Mouse (Mus musculus) right cerebral cortex, postnatal 36 days (tissue): ENCODE results near the gene Fgfr1op2.
A peak's percentile ranks its signal among the peaks of the same experiment; 100 is the strongest.
"Not testable (repeated sequence)": the region's sequence is repeated elsewhere in the genome, so short reads cannot be mapped to it uniquely, and the experiment has no call there.

Source experiments
- DNase-seq, 2 experiments: peaks; one replicate each; pipeline ENCODE4 v3.0.0; 2022; ENCODE audit warnings: low spot score in 2 of 2, mixed read lengths in 1 of 2

Fgfr1op2 gene

GRCm38 (mm10) chr6:146576903-146577302 lies at the start of gene Fgfr1op2:
Fgfr1op2 (plus strand) TSS chr6:146577203.
- DNase-seq, result no peak

- DNase-seq, result no peak
Measured at GRCm38 (mm10) chr6:146527537-146527936, 49.5 kb upstream of the Fgfr1op2 start.

- DNase-seq, result no peak
Measured at GRCm38 (mm10) chr6:146530363-146530762, 46.6 kb upstream of the Fgfr1op2 start.

GRCm38 (mm10) chr6:146530769-146531168 lies 46.2 kb upstream of the Fgfr1op2 start:
- no peak for DNase-seq

GRCm38 (mm10) chr6:146533146-146533545 lies 43.9 kb upstream of the Fgfr1op2 start:
- no peak for DNase-seq

GRCm38 (mm10) chr6:146535501-146535900 lies 41.5 kb upstream of the Fgfr1op2 start:
- no peak for DNase-seq

GRCm38 (mm10) chr6:146537111-146537510 lies 39.9 kb upstream of the Fgfr1op2 start:
- no peak for DNase-seq

GRCm38 (mm10) chr6:146538071-146538470 lies 38.9 kb upstream of the Fgfr1op2 start:
- no peak for DNase-seq

GRCm38 (mm10) chr6:146538661-146539060 lies 38.3 kb upstream of the Fgfr1op2 start:
- DNase-seq, result no peak

- DNase-seq, result no peak
Measured at GRCm38 (mm10) chr6:146540386-146540785, 36.6 kb upstream of the Fgfr1op2 start.

GRCm38 (mm10) chr6:146544622-146545021 lies 32.4 kb upstream of the Fgfr1op2 start:
- no peak for DNase-seq

- no peak for DNase-seq
Measured at GRCm38 (mm10) chr6:146545289-146545865, 31.6 kb upstream of the Fgfr1op2 start.

- no peak for DNase-seq
Measured at GRCm38 (mm10) chr6:146550421-146550820, 26.6 kb upstream of the Fgfr1op2 start.

- no peak for DNase-seq
Measured at GRCm38 (mm10) chr6:146551326-146551725, 25.7 kb upstream of the Fgfr1op2 start.

GRCm38 (mm10) chr6:146562461-146562860 lies 14.5 kb upstream of the Fgfr1op2 start:
- DNase-seq, result not testable (repeated sequence)

GRCm38 (mm10) chr6:146572073-146572472 lies 4.9 kb upstream of the Fgfr1op2 start:
- DNase-seq, result no peak

- DNase-seq, result peak; percentile 96
Measured at GRCm38 (mm10) chr6:146577310-146578109, 507 bp downstream of the Fgfr1op2 start, which contains the start of gene Ints13. Ints13 (minus strand) TSS chr6:146577835.

GRCm38 (mm10) chr6:146578111-146578531 lies 1.1 kb downstream of the Fgfr1op2 start:
- DNase-seq, result no peak

- peak; percentile 26 to 39 for DNase-seq
Measured at GRCm38 (mm10) chr6:146578586-146578985, 1.6 kb downstream of the Fgfr1op2 start.

- peak; percentile 60 to 71 for DNase-seq
Measured at GRCm38 (mm10) chr6:146580381-146580926, 3.5 kb downstream of the Fgfr1op2 start.

GRCm38 (mm10) chr6:146583366-146584046 lies 6.5 kb downstream of the Fgfr1op2 start:
- no peak for DNase-seq

- no peak for DNase-seq
Measured at GRCm38 (mm10) chr6:146585134-146585533, 8.1 kb downstream of the Fgfr1op2 start.
